Mouse (Mus musculus): ENCODE results near the gene Dlg2.

Gene Dlg2

GRCm38 (mm10) chr7:90476313-90477245 lies at the start of gene Dlg2:
Gene Dlg2, plus strand, starts transcription at chr7:90476672.
- no peak for DNase-seq (ENCODE audit: low spot score in 2 of 2)

- DNase-seq (ENCODE audit: low spot score in 2 of 2), result no peak
Measured at GRCm38 (mm10) chr7:90427006-90427405, 49.5 kb upstream of the Dlg2 start.

GRCm38 (mm10) chr7:90432221-90432620 lies 44.3 kb upstream of the Dlg2 start:
- no peak for DNase-seq (ENCODE audit: low spot score in 2 of 2)

GRCm38 (mm10) chr7:90440044-90440443 lies 36.4 kb upstream of the Dlg2 start:
- DNase-seq (ENCODE audit: low spot score in 2 of 2), result no peak

GRCm38 (mm10) chr7:90442070-90442469 lies 34.4 kb upstream of the Dlg2 start:
- no peak for DNase-seq (ENCODE audit: low spot score in 2 of 2)

GRCm38 (mm10) chr7:90442518-90443080 lies 33.9 kb upstream of the Dlg2 start, which contains the start of gene Crebzf:
Gene Crebzf, plus strand, starts transcription at chr7:90442729.
- peak; percentile 94 to 96 for DNase-seq (ENCODE audit: low spot score in 2 of 2)

- peak; percentile 56 to 61 for DNase-seq (ENCODE audit: low spot score in 2 of 2)
Measured at GRCm38 (mm10) chr7:90443101-90444091, 33.1 kb upstream of the Dlg2 start.

- DNase-seq (ENCODE audit: low spot score in 2 of 2), result no peak
Measured at GRCm38 (mm10) chr7:90444206-90444605, 32.3 kb upstream of the Dlg2 start.

GRCm38 (mm10) chr7:90456149-90456844 lies 20.2 kb upstream of the Dlg2 start:
- no peak for DNase-seq (ENCODE audit: low spot score in 2 of 2)

- peak; percentile 53 to 54 for DNase-seq (ENCODE audit: low spot score in 2 of 2)
Measured at GRCm38 (mm10) chr7:90456845-90457468, 19.5 kb upstream of the Dlg2 start, which contains the start of gene Tmem126a. Gene Tmem126a, minus strand, starts transcription at chr7:90457229.

GRCm38 (mm10) chr7:90457517-90457916 lies 19.0 kb upstream of the Dlg2 start:
- DNase-seq (ENCODE audit: low spot score in 2 of 2), result no peak

GRCm38 (mm10) chr7:90460330-90460729 lies 16.1 kb upstream of the Dlg2 start:
- no peak for DNase-seq (ENCODE audit: low spot score in 2 of 2)

- peak; percentile 38 to 62 for DNase-seq (ENCODE audit: low spot score in 2 of 2)
Measured at GRCm38 (mm10) chr7:90460930-90461329, 15.5 kb upstream of the Dlg2 start.

- DNase-seq (ENCODE audit: low spot score in 2 of 2), result no peak
Measured at GRCm38 (mm10) chr7:90461441-90461840, 15.0 kb upstream of the Dlg2 start.

GRCm38 (mm10) chr7:90473511-90473910 lies 3.0 kb upstream of the Dlg2 start:
- DNase-seq (ENCODE audit: low spot score in 2 of 2), result no peak

- peak; percentile 98 for DNase-seq (ENCODE audit: low spot score in 2 of 2)
Measured at GRCm38 (mm10) chr7:90475793-90476312, 619 bp upstream of the Dlg2 start, which contains the start of gene Tmem126b. Gene Tmem126b, minus strand, starts transcription at chr7:90476001.

- DNase-seq (ENCODE audit: low spot score in 2 of 2), result no peak
Measured at GRCm38 (mm10) chr7:90482607-90483006, 6.1 kb downstream of the Dlg2 start.

GRCm38 (mm10) chr7:90508124-90508523 lies 31.7 kb downstream of the Dlg2 start:
- DNase-seq (ENCODE audit: low spot score in 2 of 2), result no peak

- no peak for DNase-seq (ENCODE audit: low spot score in 2 of 2)
Measured at GRCm38 (mm10) chr7:90512293-90512692, 35.8 kb downstream of the Dlg2 start.
